In the genomic region with DNA sequence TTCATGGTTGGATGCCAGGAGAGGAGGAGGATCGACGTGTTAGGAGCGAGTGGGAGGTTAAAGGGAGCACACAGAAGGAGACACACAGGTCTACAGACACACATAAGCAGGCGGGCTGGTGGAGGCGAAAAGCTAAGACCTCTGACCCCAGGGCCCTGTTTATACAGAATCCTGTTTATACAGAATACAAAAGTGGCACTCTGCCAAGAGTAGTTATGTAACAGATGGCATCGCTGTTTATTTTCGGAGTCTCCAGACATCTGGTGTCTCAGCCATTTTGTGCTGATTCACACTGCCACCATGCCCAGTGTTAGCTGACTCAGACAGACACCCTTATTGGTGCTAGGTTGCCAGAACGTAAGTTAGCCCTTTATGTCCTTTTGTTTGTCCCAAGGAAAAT, we compare ENCODE assay signal across 9 mouse cellular contexts. TPM values are rescaled to one million over a fixed set of nuclear protein-coding genes. Genes with fewer than 3 reads are reported as not detected.
DNase-seq lines count a peak whose midpoint lies in the region; ATAC-seq and TF ChIP-seq lines count a peak whose summit lies in the region.
"Had no signal": no experiment of that assay in that cellular context is flagged by ENCODE, and none has a peak within 500 bp of the region (broad histone marks: within the 10 kb centered on the region; RNA-seq: fewer than 3 reads in every experiment).

No protein-coding gene starts in this region.

- no peaks in the 10 kb centered on the region for H3K9me3 ChIP-seq in embryonic facial prominence, embryonic 14.5 days (ENCODE audit: control insufficient read depth, low read length)
- H3K9me3 ChIP-seq in intestine, embryonic 15.5 days: no peaks in the 10 kb centered on the region
- H3K9me3 ChIP-seq: heart, embryonic 15.5 days had no signal

- H3K36me3 ChIP-seq in embryonic facial prominence, embryonic 14.5 days (ENCODE audit: control insufficient read depth, insufficient read depth, low read length): no peaks in the 10 kb centered on the region
- H3K36me3 ChIP-seq in intestine, embryonic 15.5 days: no peaks in the 10 kb centered on the region
- H3K36me3 ChIP-seq: heart, embryonic 15.5 days had no signal

- H3K27me3 ChIP-seq in embryonic facial prominence, embryonic 14.5 days (replicated peaks; ENCODE audit: control insufficient read depth, insufficient read depth, low read length): no peaks in the 10 kb centered on the region
- no peaks in the 10 kb centered on the region for H3K27me3 ChIP-seq in intestine, embryonic 15.5 days (replicated peaks)
- H3K27me3 ChIP-seq: heart, embryonic 15.5 days had no signal

- no peak for TF ChIP-seq CTCF in layer of hippocampus, adult 2 months (conservative IDR thresholded peaks at IDR 0.05)

- no peak overlapping the region for H3K4me3 ChIP-seq in embryonic facial prominence, embryonic 14.5 days (ENCODE audit: low read depth, low read length)
- H3K4me3 ChIP-seq in layer of hippocampus, adult 2 months: no peak overlapping the region
- H3K4me3 ChIP-seq in intestine, embryonic 15.5 days (replicated peaks): no peak overlapping the region
- H3K4me3 ChIP-seq: heart, embryonic 15.5 days had no signal

- WGBS in embryonic facial prominence, embryonic 14.5 days: 49% methylated on average over 8 of the region's 8 CpGs
- 36% methylated on average over 8 of the region's 8 CpGs for WGBS in intestine, embryonic 15.5 days

- H3K4me1 ChIP-seq in embryonic facial prominence, embryonic 14.5 days (ENCODE audit: control insufficient read depth, insufficient read depth, low read length): no peaks in the 10 kb centered on the region
- H3K4me1 ChIP-seq in intestine, embryonic 15.5 days (replicated peaks): peaks cover 5% of the 10 kb centered on the region
- H3K4me1 ChIP-seq: heart, embryonic 15.5 days had no signal

- peak; percentile 47 for ATAC-seq in embryonic facial prominence, embryonic 14.5 days (ENCODE audit: low read depth)
- peak; percentile 89 for ATAC-seq in megakaryocyte progenitor cell, adult 5-6 weeks (replicated peaks; ENCODE audit: poor library complexity)
- no peak for ATAC-seq in intestine, embryonic 15.5 days

- H3K9ac ChIP-seq in embryonic facial prominence, embryonic 14.5 days (ENCODE audit: low read depth, low read length): no peak overlapping the region
- no peak overlapping the region for H3K9ac ChIP-seq in intestine, embryonic 15.5 days
- H3K9ac ChIP-seq: heart, embryonic 15.5 days had no signal

- H3K4me2 ChIP-seq in embryonic facial prominence, embryonic 14.5 days (ENCODE audit: low read depth, low read length): no peak overlapping the region
- H3K4me2 ChIP-seq in intestine, embryonic 15.5 days (replicated peaks): no peak overlapping the region
- H3K4me2 ChIP-seq: heart, embryonic 15.5 days had no signal

- no peak overlapping the region for H3K27ac ChIP-seq in embryonic facial prominence, embryonic 14.5 days (replicated peaks; ENCODE audit: low read depth, low read length)
- H3K27ac ChIP-seq in layer of hippocampus, adult 2 months: peak overlapping the region; percentile 37; the same call in 1 of the 2 replicates
- H3K27ac ChIP-seq in intestine, embryonic 15.5 days: no peak overlapping the region
- H3K27ac ChIP-seq: heart, embryonic 15.5 days had no signal

- DNase-seq in kidney, adult 11 months: peak; percentile 67
- no peak for DNase-seq in kidney, adult 18-20 months
- peak; percentile 98 for DNase-seq in adipocyte (ENCODE audit: low spot score)
- DNase-seq in embryonic facial prominence, embryonic 14.5 days (ENCODE audit: low spot score): peak; percentile 76
- DNase-seq in layer of hippocampus, adult 2 months (ENCODE audit: low spot score in 2 of 2): peak; percentile 56 to 58
- no peak for DNase-seq in natural killer cell, adult 2 months (ENCODE audit: low spot score in 2 of 2)

RNA-seq across cellular contexts. Expression of a gene that starts 18.0 kb away (rescaled TPM):
- polyA plus RNA-seq in embryonic facial prominence, embryonic 14.5 days (2014; fragmentation: Nextera tagmentation; extraction: Ambion mirVana): 4.4 and 5.6 TPM in 2 replicates
- 1 to 10 TPM; 3.0 to 4.5 TPM for total RNA-seq in layer of hippocampus, adult 2 months (2021)
- total RNA-seq in megakaryocyte progenitor cell, adult 5-6 weeks (2015): 81.8 and 91.6 TPM in 2 replicates
- 40.7 and 45.9 TPM in 2 replicates for total RNA-seq in megakaryocyte progenitor cell, adult 5-6 weeks (2017)
- polyA plus RNA-seq in intestine, embryonic 15.5 days (2015; fragmentation: Nextera tagmentation; extraction: Ambion mirVana): 5.0 TPM in 2 replicates

RNA-seq across cellular contexts. Expression of a gene that starts 19.9 kb away (rescaled TPM):
- 18.6 and 20.0 TPM in 2 replicates for polyA plus RNA-seq in embryonic facial prominence, embryonic 14.5 days (2014; fragmentation: Nextera tagmentation; extraction: Ambion mirVana)
- 10 to 100 TPM; 14.8 to 16.4 TPM for total RNA-seq in layer of hippocampus, adult 2 months (2021)
- total RNA-seq in megakaryocyte progenitor cell, adult 5-6 weeks (2015): 20.2 and 21.9 TPM in 2 replicates
- total RNA-seq in megakaryocyte progenitor cell, adult 5-6 weeks (2017): 41.9 and 44.6 TPM in 2 replicates
- 16.2 and 18.8 TPM in 2 replicates for polyA plus RNA-seq in intestine, embryonic 15.5 days (2015; fragmentation: Nextera tagmentation; extraction: Ambion mirVana)

Comparison
In these comparisons a context has a peak if more than half of its experiments do, and no peak if none do; other contexts are left out.
1. DNase-seq: peak in kidney, adult 11 months (single experiment), adipocyte (single experiment), embryonic facial prominence, embryonic 14.5 days (single experiment) and layer of hippocampus, adult 2 months (2 of 2); none in kidney, adult 18-20 months (single experiment) and natural killer cell, adult 2 months (0 of 2).
2. RNA of a gene that starts 18.0 kb away (total RNA-seq): 40.7 to 91.6 TPM in megakaryocyte progenitor cell, adult 5-6 weeks; 3.0 to 4.5 TPM in layer of hippocampus, adult 2 months; every median in the first group is over 4 times any median in the second.